Mouse (Mus musculus) cerebellum, postnatal 25 days (tissue): ENCODE results near the gene Vash1.

Experiments
- DNase-seq, 2 experiments: peaks; one replicate each; pipeline ENCODE4 v3.0.0; 2021; ENCODE audit warnings: mixed read lengths in 2 of 2

Gene Vash1

GRCm38 (mm10) chr12:86683698-86684097 lies 5.2 kb downstream of the Vash1 start:
- DNase-seq = no peak

GRCm38 (mm10) chr12:86685275-86685674 lies 6.8 kb downstream of the Vash1 start:
- peak; percentile 54 to 58 for DNase-seq

- peak; percentile 84 to 85 for DNase-seq
These were observed 8.2 kb downstream of the Vash1 start for GRCm38 (mm10) chr12:86686551-86687330.

GRCm38 (mm10) chr12:86687445-86687955 lies 9.0 kb downstream of the Vash1 start:
- DNase-seq = peak; percentile 16 to 18

- DNase-seq = peak; percentile 38 to 46
These were observed 9.6 kb downstream of the Vash1 start for GRCm38 (mm10) chr12:86687971-86688573.

- DNase-seq = peak in 1 of 2 experiments; percentile 19
These were observed 10.4 kb downstream of the Vash1 start for GRCm38 (mm10) chr12:86688917-86689316.

- peak in 1 of 2 experiments; percentile 25 for DNase-seq
These were observed 12.4 kb downstream of the Vash1 start for GRCm38 (mm10) chr12:86690700-86691485.

- DNase-seq = peak in 1 of 2 experiments; percentile 42
These were observed 14.2 kb downstream of the Vash1 start for GRCm38 (mm10) chr12:86692471-86693356.

GRCm38 (mm10) chr12:86693389-86693788 lies 14.9 kb downstream of the Vash1 start:
- no peak for DNase-seq

GRCm38 (mm10) chr12:86694441-86694840 lies 15.9 kb downstream of the Vash1 start:
- peak in 1 of 2 experiments; percentile 14 for DNase-seq

GRCm38 (mm10) chr12:86697996-86698395 lies 19.5 kb downstream of the Vash1 start:
- peak; percentile 27 to 34 for DNase-seq

GRCm38 (mm10) chr12:86698537-86698936 lies 20.0 kb downstream of the Vash1 start:
- no peak for DNase-seq

- peak; percentile 90 to 91 for DNase-seq
These were observed 21.7 kb downstream of the Vash1 start for GRCm38 (mm10) chr12:86699965-86700926.

- peak; percentile 38 to 52 for DNase-seq
These were observed 22.4 kb downstream of the Vash1 start for GRCm38 (mm10) chr12:86700927-86701310.

- DNase-seq = peak; percentile 64 to 70
These were observed 23.0 kb downstream of the Vash1 start for GRCm38 (mm10) chr12:86701491-86701890.

- DNase-seq = no peak
These were observed 24.2 kb downstream of the Vash1 start for GRCm38 (mm10) chr12:86702690-86703089.

- DNase-seq = peak in 1 of 2 experiments; percentile 1
These were observed 27.3 kb downstream of the Vash1 start for GRCm38 (mm10) chr12:86705843-86706242.

GRCm38 (mm10) chr12:86714026-86714425 lies 35.5 kb downstream of the Vash1 start:
- peak in 1 of 2 experiments; percentile 55 for DNase-seq

GRCm38 (mm10) chr12:86715401-86715800 lies 36.9 kb downstream of the Vash1 start:
- peak; percentile 89 to 92 for DNase-seq

GRCm38 (mm10) chr12:86716962-86717361 lies 38.5 kb downstream of the Vash1 start:
- DNase-seq = no peak
